Mouse (Mus musculus) CD4-positive helper T cell, adult 2 months (primary cell): ENCODE data around the gene Rsf1.

Experiments used
- DNase-seq: peaks from one replicate; pipeline ENCODE4 v3.0.0-alpha.2; 2012; ENCODE audit warnings: low read depth, missing footprints, low spot score

Rsf1 gene

DNA sequence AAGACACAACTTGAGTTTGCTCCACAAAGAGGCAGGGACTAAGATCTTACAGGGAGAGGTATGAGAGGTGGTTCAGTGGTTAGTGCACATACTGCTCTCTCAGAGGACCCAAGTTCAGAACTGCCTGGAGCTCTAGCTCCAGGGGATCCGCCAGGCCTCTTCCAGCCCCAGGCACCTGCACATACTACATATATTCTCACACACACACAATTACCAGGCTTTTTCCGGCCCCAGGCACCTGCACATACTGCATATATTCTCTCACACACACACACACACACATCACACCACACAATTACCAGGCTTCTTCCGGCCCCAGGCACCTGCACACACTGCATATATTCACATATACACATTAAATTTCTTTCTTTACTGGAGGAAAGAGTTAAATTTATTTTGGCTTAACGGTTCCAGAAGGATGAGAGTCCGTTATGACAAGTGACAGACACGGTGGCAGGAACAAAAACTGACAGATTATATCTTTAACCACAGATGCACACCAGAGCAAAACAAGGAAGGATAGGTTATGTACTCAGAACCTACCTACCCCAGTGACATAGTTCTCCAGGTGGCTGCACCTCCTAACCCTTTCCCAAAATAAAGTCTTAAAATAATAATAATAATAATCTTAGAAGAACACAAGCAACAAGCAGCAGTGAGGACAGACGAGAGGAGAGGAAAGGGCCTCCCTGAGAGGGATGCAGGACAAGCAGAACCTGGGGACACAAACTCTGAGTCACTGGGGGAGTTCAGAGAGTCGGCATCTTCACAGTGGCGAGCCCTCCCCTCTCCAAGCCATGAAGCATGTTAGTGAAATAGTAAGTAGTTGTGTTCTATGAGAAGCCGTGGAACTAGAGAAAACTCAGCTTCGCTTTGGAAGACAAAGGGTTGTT, 144.2 kb downstream of the Rsf1 start:
- DNase-seq, result peak; percentile 13

DNA sequence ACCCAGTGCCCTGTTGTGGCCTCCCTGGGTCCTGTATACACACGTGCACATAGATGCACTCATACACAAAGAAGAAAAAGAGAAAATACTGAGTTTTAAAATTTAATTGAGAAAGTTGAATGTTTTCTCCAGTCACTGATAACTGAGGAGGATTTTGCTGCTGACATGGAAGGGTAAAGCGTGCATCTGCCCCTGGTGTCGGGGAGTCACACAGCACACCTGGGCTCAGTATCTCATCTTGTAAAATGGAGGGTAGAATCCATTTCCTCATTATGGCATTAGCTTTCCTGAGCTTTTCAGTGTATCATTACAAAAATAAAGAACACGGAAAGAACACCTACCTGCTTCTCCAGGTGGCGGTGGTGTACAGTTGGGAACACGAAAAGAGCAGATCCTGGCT, 145.7 kb downstream of the Rsf1 start:
- DNase-seq, result no peak

DNA sequence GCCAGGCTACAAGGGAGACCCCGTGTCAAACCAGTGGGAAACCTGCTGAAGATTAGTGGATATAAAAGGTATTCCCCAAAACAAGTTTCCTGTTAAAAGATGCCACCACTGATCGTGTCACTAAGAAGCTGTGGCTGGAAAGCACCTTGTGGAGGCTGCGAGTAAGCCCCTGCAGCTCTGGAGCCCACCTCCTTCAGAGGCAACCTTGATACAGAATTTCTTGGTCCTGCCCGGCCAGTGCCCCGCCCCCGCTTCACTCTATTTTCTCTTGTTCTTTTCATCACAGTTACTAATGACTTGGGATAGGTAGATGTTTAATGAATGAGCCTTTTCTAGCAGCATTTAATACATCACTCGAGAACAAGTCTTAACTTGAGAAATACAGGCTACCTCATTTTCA, 146.4 kb downstream of the Rsf1 start:
- no peak for DNase-seq

DNA sequence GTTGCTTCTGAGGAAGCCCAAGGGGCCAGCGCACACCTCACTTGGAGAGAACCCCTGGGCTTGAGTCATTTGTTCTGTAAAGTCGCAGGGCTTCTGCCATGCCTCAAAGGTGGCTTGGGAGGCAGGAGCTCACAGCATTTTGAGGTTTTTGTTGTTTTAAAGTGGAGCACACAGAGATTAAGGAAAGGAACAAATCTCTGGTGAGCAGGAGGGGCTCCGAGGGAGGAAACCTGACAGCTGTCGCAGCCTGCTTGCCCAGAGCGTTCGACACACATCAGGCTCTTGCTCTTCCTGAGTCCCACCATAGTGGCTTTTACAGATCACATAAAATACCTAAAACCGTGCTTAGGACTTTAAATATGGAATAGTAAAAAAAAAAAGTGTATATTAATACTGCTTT, 147.1 kb downstream of the Rsf1 start:
- no peak for DNase-seq

DNA sequence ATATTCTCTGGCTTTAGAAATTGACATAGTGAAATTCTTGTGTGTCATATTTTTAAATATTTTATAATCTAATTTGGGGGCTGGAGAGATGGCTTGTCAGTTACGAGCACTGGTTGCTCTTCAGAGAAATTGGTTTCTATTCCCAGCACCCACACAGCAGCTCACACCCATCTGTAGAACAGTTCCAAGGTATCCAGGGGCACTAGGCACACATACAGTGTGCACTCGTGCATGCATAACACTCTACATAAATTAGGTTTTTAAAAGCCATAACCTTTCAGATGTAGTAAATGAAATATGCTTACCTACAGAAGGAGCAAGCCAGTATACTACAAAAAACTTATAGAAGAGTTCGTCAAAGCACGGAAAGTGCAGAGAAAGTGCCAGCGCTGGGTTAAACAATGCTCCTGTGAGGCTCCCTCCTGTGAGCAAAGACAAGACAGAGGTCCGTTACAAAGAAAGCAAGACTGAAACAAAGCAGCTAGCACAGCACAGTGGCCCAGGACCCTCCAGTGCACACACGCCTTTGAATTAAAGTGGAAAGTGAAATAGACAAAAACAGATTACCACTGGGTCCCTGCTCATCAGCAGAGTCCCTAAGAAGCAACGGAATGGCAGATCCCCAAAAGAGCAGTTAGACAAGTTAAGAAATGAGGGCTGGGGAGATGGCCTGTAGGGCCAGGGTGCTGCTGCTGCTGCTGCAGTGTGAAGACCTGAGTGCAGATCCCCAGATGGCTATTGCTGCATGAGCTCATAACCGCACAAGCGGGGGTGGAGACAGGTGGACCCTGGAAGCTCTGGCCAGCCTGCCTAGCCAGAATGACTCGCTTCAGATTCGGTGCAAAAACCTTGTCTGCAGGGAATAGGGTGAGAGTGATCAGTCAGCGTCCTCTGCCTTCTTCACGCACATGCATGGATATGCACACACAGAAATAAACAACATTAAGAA, 149.3 kb downstream of the Rsf1 start:
- no peak for DNase-seq

GRCm38 (mm10) chr7:97730427-97730826, 150.7 kb downstream of the Rsf1 start:
- no peak for DNase-seq

- DNase-seq, result no peak
These were observed 153.9 kb downstream of the Rsf1 start for GRCm38 (mm10) chr7:97733606-97734005.

- no peak for DNase-seq
These were observed 155.3 kb downstream of the Rsf1 start for GRCm38 (mm10) chr7:97735021-97735420.

- DNase-seq, result no peak
These were observed 156.3 kb downstream of the Rsf1 start for GRCm38 (mm10) chr7:97735886-97736420.

DNA sequence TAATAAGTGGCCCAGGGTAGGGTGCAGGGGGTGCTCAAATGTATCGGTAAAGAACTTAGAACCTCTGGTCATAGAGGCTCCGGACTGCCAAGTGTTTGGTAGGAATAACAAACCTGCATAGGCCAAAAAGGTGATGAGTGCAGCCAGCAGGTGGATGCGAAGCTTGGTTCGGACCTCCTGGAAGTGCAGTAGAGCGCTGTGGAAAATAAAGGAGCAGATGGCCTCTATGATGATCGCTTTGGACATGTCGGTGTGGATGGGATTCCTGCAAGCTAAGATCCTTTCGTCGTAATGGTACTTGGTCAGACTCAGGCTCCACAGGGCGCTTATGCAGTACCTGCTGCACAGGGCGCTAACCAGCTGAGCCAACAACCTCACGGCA, 157.6 kb downstream of the Rsf1 start:
- DNase-seq, result no peak

GRCm38 (mm10) chr7:97737638-97738456, 158.2 kb downstream of the Rsf1 start, which contains the start of gene Aqp11:
Gene Aqp11 (minus strand): TSS chr7:97738289.
- DNase-seq, result peak; percentile 77

- no peak for DNase-seq
These were observed 161.3 kb downstream of the Rsf1 start for GRCm38 (mm10) chr7:97740948-97741347.

GRCm38 (mm10) chr7:97741756-97742291, 162.1 kb downstream of the Rsf1 start:
- DNase-seq, result no peak
